Mouse (Mus musculus) hindbrain, embryonic 11.5 days (tissue): ENCODE measurements around the gene Glis2. TPM values are rescaled to one million over a fixed set of nuclear protein-coding genes. Genes with fewer than 3 reads are reported as not detected.

ENCODE experiments used
- ATAC-seq: fragments of 200-750 bp; cut with Nextera tagmentation; 2 replicates; pipeline ENCODE4 v1.8.0; 2017; ENCODE audit warnings: mild to moderate bottlenecking, moderate TSS enrichment, moderate library complexity; ENCODE audit not compliant: low FRiP score
- DNase-seq: peaks from one replicate; pipeline ENCODE4 v3.0.0-alpha.2; 2015; ENCODE audit warnings: low spot score
- H3K27ac ChIP-seq: fragments of 300-500 bp; sonication (generic); 2 replicates; pipeline ENCODE4 v1.5.1; 2014; ENCODE audit warnings: mild to moderate bottlenecking, low read depth, low read length
- H3K27me3 ChIP-seq: fragments of 300-500 bp; sonication (generic); 2 replicates; pipeline ENCODE4 v1.6.1; 2014; ENCODE audit warnings: mild to moderate bottlenecking, low read length, moderate library complexity, mixed read lengths; ENCODE audit not compliant: control insufficient read depth, insufficient read depth
- H3K36me3 ChIP-seq: fragments of 300-500 bp; sonication (generic); 2 replicates; pipeline ENCODE4 v1.6.1; 2014; ENCODE audit warnings: mild to moderate bottlenecking, low read length, moderate library complexity, mixed read lengths; ENCODE audit not compliant: control insufficient read depth, insufficient read depth
- H3K4me1 ChIP-seq: fragments of 300-500 bp; sonication (generic); replicated peaks from 2 replicates; pipeline ENCODE4 v1.6.1; 2014; ENCODE audit warnings: low read length, mixed read lengths; ENCODE audit not compliant: control insufficient read depth, insufficient read depth
- H3K4me2 ChIP-seq: fragments of 300-500 bp; sonication (generic); replicated peaks from 2 replicates; pipeline ENCODE4 v1.6.1; 2014; ENCODE audit warnings: mild to moderate bottlenecking, low read depth, low read length
- H3K4me3 ChIP-seq: fragments of 300-500 bp; sonication (generic); 2 replicates; pipeline ENCODE4 v1.5.1; 2014; ENCODE audit warnings: low read depth, low read length
- H3K9ac ChIP-seq: fragments of 300-500 bp; sonication (generic); 2 replicates; pipeline ENCODE4 v1.6.1; 2014; ENCODE audit warnings: low read depth, low read length
- H3K9me3 ChIP-seq: fragments of 300-500 bp; sonication (generic); 2 replicates; pipeline ENCODE4 v1.6.1; 2016; ENCODE audit warnings: low read length; ENCODE audit not compliant: control insufficient read depth
- WGBS: fragments of 180-500 bp; shearing (Covaris S2); extraction: QIAGEN DNeasy Blood & Tissue Kit; methylation state at CpG from one replicate; pipeline ENCODE4 v1.1.7; 2014; 5-methylcytosine and 5-hydroxymethylcytosine counted together
- polyA plus RNA-seq: library from polyadenylated mRNA; unstranded; fragments of >200 nt; fragmentation: Nextera tagmentation; extraction: Ambion mirVana; gene quantifications from 2 replicates; pipeline ENCODE4 v1.2.1, GENCODE M21; 2014

Glis2 gene
- polyA plus RNA-seq: 26.3 and 27.6 TPM in 2 replicates

GRCm38 (mm10) chr16:4593971-4594813, at the start of gene Glis2:
Glis2 (plus strand) TSS chr16:4594713.
- peak within 1 kb of the TSS; percentile 95 for H3K9ac ChIP-seq
- H3K9me3 ChIP-seq: no peaks in the 10 kb centered on the region
- ATAC-seq (peak; percentile 89), DNase-seq (peak; percentile 92)
- H3K27ac ChIP-seq: peak within 1 kb of the TSS; percentile 98
- H3K4me3 ChIP-seq: peak within 1 kb of the TSS; percentile 89
- no peaks in the 10 kb centered on the region for H3K36me3 ChIP-seq
- H3K27me3 ChIP-seq: no peaks in the 10 kb centered on the region
- H3K4me1 ChIP-seq: peaks cover 35% of the 10 kb centered on the region
- H3K4me2 ChIP-seq: peak within 1 kb of the TSS; percentile 96
- WGBS: under 1% methylated on average over 14 of the region's 74 CpGs

GRCm38 (mm10) chr16:4544845-4545244, 49.7 kb upstream of the Glis2 start:
- Histone ChIP-seq H3K9me3 (no peaks in the 10 kb centered on the region), H3K27me3 (no peaks in the 10 kb centered on the region), H3K4me1 (0 out of 2 replicates have a peak, but pooled peaks cover 2% of the 10 kb centered on the region), H3K9ac (no peak overlapping the region), H3K36me3 (peaks cover 7% of the 10 kb centered on the region), H3K4me3 (no peak overlapping the region), H3K4me2 (no peak overlapping the region), H3K27ac (no peak overlapping the region)
- DNase-seq (no peak), ATAC-seq (no peak)
- WGBS: 81% methylated on average over 9 of the region's 9 CpGs

GRCm38 (mm10) chr16:4546838-4547237, 47.7 kb upstream of the Glis2 start:
- Histone ChIP-seq H3K9me3 (no peaks in the 10 kb centered on the region), H3K27ac (no peak overlapping the region), H3K27me3 (no peaks in the 10 kb centered on the region), H3K9ac (no peak overlapping the region), H3K36me3 (peaks cover 7% of the 10 kb centered on the region), H3K4me1 (0 out of 2 replicates have a peak, but pooled peaks cover 2% of the 10 kb centered on the region), H3K4me3 (no peak overlapping the region), H3K4me2 (no peak overlapping the region)
- ATAC-seq (no peak), DNase-seq (no peak)
- WGBS: 96% methylated on average over 8 of the region's 8 CpGs

DNA sequence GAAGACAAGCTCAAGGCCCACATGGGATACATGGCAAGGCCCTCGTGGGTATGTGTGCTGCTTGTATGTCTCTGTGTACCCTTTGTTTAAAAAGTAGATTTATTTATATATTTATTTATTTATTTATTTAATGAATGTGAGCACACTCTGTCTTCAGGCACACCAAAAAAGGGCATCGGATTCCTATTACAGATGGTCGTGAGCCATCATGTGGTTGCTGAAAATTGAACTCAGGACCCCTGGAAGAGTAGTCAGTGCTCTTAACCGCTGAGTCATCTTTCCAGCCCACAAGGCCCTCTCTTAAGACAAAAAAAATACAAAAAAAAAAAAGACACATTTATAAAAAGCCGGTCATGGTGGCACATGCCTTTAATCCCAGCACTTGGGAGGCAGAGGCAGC, 46.9 kb upstream of the Glis2 start:
- Histone ChIP-seq H3K27me3 (no peaks in the 10 kb centered on the region), H3K4me1 (no peaks in the 10 kb centered on the region), H3K27ac (no peak overlapping the region), H3K4me3 (no peak overlapping the region), H3K36me3 (peaks cover 7% of the 10 kb centered on the region), H3K4me2 (no peak overlapping the region), H3K9ac (no peak overlapping the region), H3K9me3 (no peaks in the 10 kb centered on the region)
- WGBS: 92% methylated on average over 5 of the region's 5 CpGs
- DNase-seq (no peak), ATAC-seq (no peak)

DNA sequence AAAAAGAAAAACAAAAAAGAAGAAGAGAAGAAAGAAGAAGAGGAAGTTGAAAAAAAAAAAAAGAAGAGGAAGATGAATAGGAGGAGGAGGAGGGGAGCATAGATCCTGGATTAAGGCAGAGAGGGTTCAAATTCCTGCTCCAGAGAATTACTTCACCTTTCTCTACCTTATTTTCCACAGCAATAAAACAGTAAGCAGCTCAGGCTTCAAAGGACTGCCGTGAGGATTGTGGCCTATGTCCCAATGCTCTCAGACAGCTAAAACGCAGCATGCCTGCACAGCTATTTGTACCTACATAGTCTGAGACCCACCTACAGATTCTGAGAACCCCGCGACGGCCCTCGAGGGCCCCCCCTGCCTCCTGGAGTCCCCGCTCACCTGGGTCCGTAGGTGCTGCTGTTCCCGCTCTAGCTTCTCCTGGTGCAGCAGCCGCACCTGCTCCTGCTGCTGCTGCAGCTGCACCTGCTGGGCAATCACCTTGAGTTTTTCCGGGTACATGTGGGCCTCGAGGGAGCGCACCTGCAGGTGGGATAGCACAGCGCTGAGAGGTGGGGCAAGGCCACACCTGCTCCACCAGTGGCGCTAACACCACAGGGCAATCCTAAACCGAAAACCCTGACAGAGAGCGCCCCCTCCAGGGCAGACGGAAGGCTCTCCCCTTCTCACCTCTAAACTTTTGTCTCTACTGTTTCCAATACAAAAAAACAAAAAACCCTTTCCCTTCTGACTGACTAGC, 45.4 kb upstream of the Glis2 start:
- no peak overlapping the region for H3K27ac ChIP-seq
- ATAC-seq (no peak), DNase-seq (no peak)
- H3K9me3 ChIP-seq: no peaks in the 10 kb centered on the region
- peaks cover 2% of the 10 kb centered on the region; the same call in 1 of the 2 replicates for H3K4me1 ChIP-seq
- H3K36me3 ChIP-seq: peaks cover 7% of the 10 kb centered on the region
- 91% methylated on average over 18 of the region's 18 CpGs for WGBS
- no peaks in the 10 kb centered on the region for H3K27me3 ChIP-seq
- no peak overlapping the region for H3K9ac ChIP-seq
- H3K4me3 ChIP-seq: no peak overlapping the region
- no peak overlapping the region for H3K4me2 ChIP-seq

DNA sequence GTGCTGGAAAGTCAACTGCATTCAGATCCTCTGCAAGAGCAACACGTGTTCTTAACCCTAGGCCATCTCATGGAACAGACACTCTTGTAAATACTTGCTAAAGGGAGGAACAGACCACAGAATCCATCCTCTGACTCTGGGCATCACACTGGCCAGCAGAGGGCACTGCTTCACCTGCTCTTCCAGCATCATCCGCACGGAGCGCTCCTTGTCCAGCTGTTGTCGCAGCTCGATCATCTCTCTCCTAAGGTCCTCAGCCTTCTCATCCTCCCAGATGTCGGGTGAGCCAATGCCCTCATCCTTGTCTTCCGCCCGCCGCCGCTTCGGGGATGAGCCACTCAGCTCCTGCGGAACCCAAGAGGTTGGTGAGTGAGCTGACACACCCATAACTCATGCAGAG, 43.5 kb upstream of the Glis2 start:
- DNase-seq: peak; percentile 82
- H3K9ac ChIP-seq: no peak overlapping the region
- peaks cover 3% of the 10 kb centered on the region; the same call in 1 of the 2 replicates for H3K36me3 ChIP-seq
- no peak overlapping the region for H3K27ac ChIP-seq
- no peaks in the 10 kb centered on the region for H3K27me3 ChIP-seq
- H3K4me2 ChIP-seq: no peak overlapping the region
- peaks cover 2% of the 10 kb centered on the region; the same call in 1 of the 2 replicates for H3K4me1 ChIP-seq
- 42% methylated on average over 13 of the region's 13 CpGs for WGBS
- no peaks in the 10 kb centered on the region for H3K9me3 ChIP-seq
- ATAC-seq: peak; percentile 63
- no peak overlapping the region for H3K4me3 ChIP-seq

- Histone ChIP-seq H3K4me3 (no peak overlapping the region), H3K27ac (no peak overlapping the region), H3K4me2 (no peak overlapping the region), H3K9me3 (no peaks in the 10 kb centered on the region), H3K9ac (no peak overlapping the region), H3K4me1 (peaks cover 2% of the 10 kb centered on the region; the same call in 1 of the 2 replicates), H3K36me3 (0 out of 2 replicates have a peak, but pooled peaks cover 2% of the 10 kb centered on the region), H3K27me3 (no peaks in the 10 kb centered on the region)
- WGBS: 92% methylated on average over 12 of the region's 12 CpGs
- DNase-seq (no peak), ATAC-seq (no peak)
Measured at GRCm38 (mm10) chr16:4551885-4552284, 42.6 kb upstream of the Glis2 start.

DNA sequence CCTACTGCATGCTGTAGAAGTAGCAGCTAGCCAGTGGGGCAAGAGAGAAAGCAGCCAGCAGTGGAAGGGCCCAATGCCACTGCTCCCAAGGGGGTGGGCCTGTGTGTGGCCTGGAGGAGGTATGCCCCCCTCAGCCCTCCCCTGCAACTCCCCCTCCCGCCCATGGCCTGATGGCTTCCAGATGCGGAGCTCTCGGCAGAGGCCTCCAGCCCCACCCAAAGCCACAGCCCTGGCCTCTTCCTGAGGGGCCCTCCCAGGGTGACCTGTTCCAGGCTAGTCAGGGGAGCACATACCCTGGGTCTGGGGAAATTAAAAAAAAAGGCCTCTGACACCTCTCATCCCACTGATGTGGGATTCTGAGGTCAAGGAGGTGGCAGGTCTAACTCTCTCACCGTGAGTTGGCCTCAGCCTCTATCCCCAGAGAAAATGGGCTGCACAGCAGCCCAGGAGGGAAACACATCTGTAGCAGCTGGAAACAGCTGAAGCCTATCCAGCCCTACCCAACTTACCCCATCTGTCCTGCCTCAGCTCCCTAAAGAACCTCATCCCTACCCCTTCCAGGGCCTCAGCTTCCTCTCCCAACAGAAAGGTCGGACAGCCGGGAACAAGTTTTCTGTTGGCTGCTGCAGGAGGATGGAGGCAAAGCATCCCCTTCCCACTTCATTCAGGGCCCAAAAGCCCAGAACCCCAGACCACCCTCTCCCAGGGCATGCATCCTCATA, 41.5 kb upstream of the Glis2 start:
- Histone ChIP-seq H3K4me3 (no peak overlapping the region), H3K4me2 (no peak overlapping the region), H3K27ac (no peak overlapping the region), H3K9me3 (no peaks in the 10 kb centered on the region), H3K36me3 (no peaks in the 10 kb centered on the region), H3K4me1 (peaks cover 6% of the 10 kb centered on the region), H3K9ac (0 out of 2 replicates have a peak overlapping the region, but pooled peaks have one; percentile 7), H3K27me3 (no peaks in the 10 kb centered on the region)
- ATAC-seq (0 out of 2 replicates have a peak, but pooled peaks have one; percentile 14), DNase-seq (peak; percentile 41)
- WGBS: 55% methylated on average over 6 of the region's 6 CpGs
